Mouse (Mus musculus) adrenal gland, adult 18-20 months (tissue): ENCODE data around the gene Tas2r113. TPM values are rescaled to one million over a fixed set of nuclear protein-coding genes. Genes with fewer than 3 reads are reported as not detected.
"Not testable (repeated sequence)": the region's sequence is repeated elsewhere in the genome, so short reads cannot be mapped to it uniquely, and the experiment has no call there.

Experiments
- DNase-seq, 2 experiments: peaks; one replicate each; pipeline ENCODE4 v3.0.0; 2021 to 2022; ENCODE audit warnings: low spot score in 2 of 2
- long read RNA-seq, 2 experiments: library from polyadenylated mRNA; stranded (forward); transcript quantifications; one replicate each; pipeline ENCODE4 v2.0.0; 2021
- total RNA-seq, 2 experiments: library from RNA; stranded (reverse); gene quantifications; 1 replicate in 1 of 2; 2 replicates in 1 of 2; pipeline ENCODE4 v1.2.3; 2021

Tas2r113 gene
- not detected for total RNA-seq
- long read RNA-seq, experiment 1 = 0 reads
- long read RNA-seq, experiment 2 = 0 reads

- DNase-seq = no peak
Measured at GRCm38 (mm10) chr6:132892711-132893110, at the start of gene Tas2r113. Gene Tas2r113 (plus strand): TSS chr6:132893011.

- no peak for DNase-seq
Measured at GRCm38 (mm10) chr6:132846842-132847241, 46.0 kb upstream of the Tas2r113 start, which contains the start of gene Tas2r123. Gene Tas2r123 (plus strand): TSS chr6:132847142.

- no peak for DNase-seq
Measured at GRCm38 (mm10) chr6:132855138-132855537, 37.7 kb upstream of the Tas2r113 start, which contains the start of gene Tas2r116. Gene Tas2r116 (plus strand): TSS chr6:132855438.

- no peak for DNase-seq
Measured at GRCm38 (mm10) chr6:132867708-132868107, 25.1 kb upstream of the Tas2r113 start, which contains the start of gene Tas2r110. Gene Tas2r110 (plus strand): TSS chr6:132868008.

GRCm38 (mm10) chr6:132909351-132909750 lies 16.5 kb downstream of the Tas2r113 start, which contains the start of gene Tas2r125:
Gene Tas2r125 (plus strand): TSS chr6:132909651.
- no peak for DNase-seq

GRCm38 (mm10) chr6:132941376-132941775 lies 48.6 kb downstream of the Tas2r113 start:
- not testable (repeated sequence) for DNase-seq

Other genes starting within 250 kb of the Tas2r113 start
- not detected for gene A630073D07Rik, start 241.5 kb upstream of the Tas2r113 start, total RNA-seq
- gene Tas2r120, start 236.1 kb upstream of the Tas2r113 start, total RNA-seq = not detected
- gene Tas2r121, start 192.0 kb upstream of the Tas2r113 start, total RNA-seq = not detected
- gene Tas2r122, start 181.1 kb upstream of the Tas2r113 start, total RNA-seq = not detected
- not detected for gene Tas2r115, start 155.0 kb upstream of the Tas2r113 start, total RNA-seq
- not detected for gene Tas2r124, start 138.3 kb upstream of the Tas2r113 start, total RNA-seq
- not detected for gene Tas2r102, start 130.9 kb upstream of the Tas2r113 start, total RNA-seq
- gene Tas2r136, start 114.8 kb upstream of the Tas2r113 start, total RNA-seq = not detected
- gene Tas2r117, start 90.2 kb upstream of the Tas2r113 start, total RNA-seq = not detected
- not detected for gene Tas2r123, start 45.9 kb upstream of the Tas2r113 start, total RNA-seq
- gene Tas2r116, start 37.6 kb upstream of the Tas2r113 start, total RNA-seq = not detected
- not detected for gene Tas2r110, start 25.0 kb upstream of the Tas2r113 start, total RNA-seq
- gene Tas2r125, start 16.6 kb downstream of the Tas2r113 start, total RNA-seq = not detected
- not detected for gene Tas2r129, start 58.1 kb downstream of the Tas2r113 start, total RNA-seq
- gene Tas2r131, start 64.9 kb downstream of the Tas2r113 start, total RNA-seq = not detected
- not detected for gene Tas2r109, start 88.0 kb downstream of the Tas2r113 start, total RNA-seq
- gene Tas2r103, start 144.1 kb downstream of the Tas2r113 start, total RNA-seq = not detected
- not detected for gene Tas2r140, start 162.8 kb downstream of the Tas2r113 start, total RNA-seq
- 100 to 1,000 TPM in 1 of 2 experiments, 10 to 100 TPM in 1; 88.2 to 104 TPM for gene Smim10l1, start 211.9 kb downstream of the Tas2r113 start, total RNA-seq